Mouse (Mus musculus): ENCODE measurements around the gene Bcat2. TPM values are rescaled to one million over a fixed set of nuclear protein-coding genes. Genes with fewer than 3 reads are reported as not detected.
A peak's percentile ranks its signal among the peaks of the same experiment; 100 is the strongest.

Bcat2 gene
- total and polyA plus RNA-seq, 3 experiments, result 13.5 to 65.6 (median 30.9) TPM

GRCm38 (mm10) chr7:45597527-45597926 lies 27.6 kb downstream of the Bcat2 start:
- no peaks in the 10 kb centered on the region for H3K27me3 ChIP-seq (replicated peaks)
- dilution Hi-C loops (cut with MboI; ENCODE audit: extremely low pct_ligation_motif_present, extremely low pct_unique_long_range_greater_than_20kb, low sequenced_read_pairs), result no loop called here
- no peak overlapping the region for H3K27ac ChIP-seq (ENCODE audit: insufficient read depth, low read depth)
- H3K9ac ChIP-seq (ENCODE audit: insufficient read depth, low read depth), result no peak overlapping the region
- in situ Hi-C loops (cut with MboI; ENCODE audit: low pct_ligation_motif_present, low pct_unique_long_range_greater_than_20kb, low sequenced_read_pairs), result no loop called here
- peaks cover 14% of the 10 kb centered on the region for H3K9me3 ChIP-seq (replicated peaks; ENCODE audit: low read length)
- H3K36me3 ChIP-seq (replicated peaks in 1 of 2; ENCODE audit: control insufficient read depth in 1 of 2, insufficient read depth in 1 of 2, low read length in 1 of 2), result peaks cover 0 to 7% of the 10 kb centered on the region in 2 experiments
- H3K4me3 ChIP-seq (replicated peaks in 1 of 3; ENCODE audit: low read depth in 2 of 3, low read length in 2 of 3, poor library complexity in 1 of 3), result peak overlapping the region in 1 of 3 experiments; percentile 8
- peaks cover 0 to 51% of the 10 kb centered on the region in 2 experiments; a peak in 3 of 4 replicates for H3K4me1 ChIP-seq (ENCODE audit: control insufficient read depth in 1 of 2, insufficient read depth in 2 of 2)
- no peak overlapping the region for H3K4me2 ChIP-seq (ENCODE audit: insufficient read depth, low read depth, poor library complexity, severe bottlenecking)
- TF ChIP-seq E2F4 (IDR thresholded peaks at IDR 0.05; ENCODE audit: insufficient replicate concordance, low read depth, low read length) (no peak), IRF4 (IDR thresholded peaks at IDR 0.05; ENCODE audit: low read depth, low read length) (no peak), ZKSCAN1 (IDR thresholded peaks at IDR 0.05; ENCODE audit: borderline replicate concordance, low read depth, low read length) (no peak), GABPA (IDR thresholded peaks at IDR 0.05; ENCODE audit: insufficient replicate concordance, low read depth, low read length) (no peak), UBTF (IDR thresholded peaks at IDR 0.05; ENCODE audit: low read depth, low read length) (no peak), JUND (conservative IDR thresholded peaks at IDR 0.05; ENCODE audit: low read depth, low read length) (no peak), TBP (conservative IDR thresholded peaks at IDR 0.05; ENCODE audit: low read depth, low read length) (no peak), SMC3 (IDR thresholded peaks at IDR 0.05; ENCODE audit: low read depth, low read length) (no peak), POLR2A (IDR thresholded peaks at IDR 0.05; ENCODE audit: low read depth, low read length) (no peak)
- no peak for DNase-seq (ENCODE audit: extremely low read depth)
- no peaks in the 10 kb centered on the region for H3K79me2 ChIP-seq (replicated peaks; ENCODE audit: control insufficient read depth, extremely low read depth, insufficient read depth, poor library complexity, severe bottlenecking)

- H3K27ac ChIP-seq (ENCODE audit: insufficient read depth, low read depth), result no peak overlapping the region
- in situ Hi-C loops (cut with MboI; ENCODE audit: low pct_ligation_motif_present, low pct_unique_long_range_greater_than_20kb, low sequenced_read_pairs) (no loop called here), dilution Hi-C loops (cut with MboI; ENCODE audit: extremely low pct_ligation_motif_present, extremely low pct_unique_long_range_greater_than_20kb, low sequenced_read_pairs) (no loop called here)
- TF ChIP-seq NRF1 (IDR thresholded peaks at IDR 0.05; ENCODE audit: low read depth, low read length) (no peak), NELFE (IDR thresholded peaks at IDR 0.05; ENCODE audit: low read depth, low read length) (no peak), MXI1 (IDR thresholded peaks at IDR 0.05; ENCODE audit: low read depth, low read length) (no peak), ZNF384 (IDR thresholded peaks at IDR 0.05; ENCODE audit: low read depth, low read length) (no peak)
- DNase-seq (ENCODE audit: extremely low read depth), result no peak
- H3K79me2 ChIP-seq (replicated peaks; ENCODE audit: control insufficient read depth, extremely low read depth, insufficient read depth, poor library complexity, severe bottlenecking), result no peaks in the 10 kb centered on the region
- H3K4me1 ChIP-seq (ENCODE audit: control insufficient read depth in 1 of 2, insufficient read depth in 2 of 2), result peaks cover 0 to 43% of the 10 kb centered on the region in 2 experiments; a peak in 3 of 4 replicates
- no peak overlapping the region for H3K4me3 ChIP-seq (replicated peaks in 1 of 3; ENCODE audit: low read depth in 2 of 3, low read length in 2 of 3, poor library complexity in 1 of 3)
- no peak overlapping the region for H3K9ac ChIP-seq (ENCODE audit: insufficient read depth, low read depth)
- peaks cover 0 to 7% of the 10 kb centered on the region in 2 experiments for H3K36me3 ChIP-seq (replicated peaks in 1 of 2; ENCODE audit: control insufficient read depth in 1 of 2, insufficient read depth in 1 of 2, low read length in 1 of 2)
- no peak overlapping the region for H3K4me2 ChIP-seq (ENCODE audit: insufficient read depth, low read depth, poor library complexity, severe bottlenecking)
- H3K9me3 ChIP-seq (replicated peaks; ENCODE audit: low read length), result peaks cover 14% of the 10 kb centered on the region
- H3K27me3 ChIP-seq (replicated peaks), result no peaks in the 10 kb centered on the region
These were observed 29.3 kb downstream of the Bcat2 start for GRCm38 (mm10) chr7:45598960-45599879.
